Mouse (Mus musculus) CD4-positive, CD25-positive, alpha-beta regulatory T cell, adult 4 months (primary cell): ENCODE measurements around the gene Rassf1. TPM values are rescaled to one million over a fixed set of nuclear protein-coding genes. Genes with fewer than 3 reads are reported as not detected.

Experiments
- ATAC-seq: one replicate; pipeline ENCODE4 v1.8.0; 2017
- polyA plus RNA-seq, 2 experiments: library from polyadenylated mRNA; unstranded; fragments of 100-300 nt; shearing (Covaris generic); gene quantifications; one replicate each; pipeline ENCODE4 v1.2.1; 2017

Rassf1 gene
- polyA plus RNA-seq, 2 experiments from 2014 or later = 77.8 to 89.5 TPM

DNA sequence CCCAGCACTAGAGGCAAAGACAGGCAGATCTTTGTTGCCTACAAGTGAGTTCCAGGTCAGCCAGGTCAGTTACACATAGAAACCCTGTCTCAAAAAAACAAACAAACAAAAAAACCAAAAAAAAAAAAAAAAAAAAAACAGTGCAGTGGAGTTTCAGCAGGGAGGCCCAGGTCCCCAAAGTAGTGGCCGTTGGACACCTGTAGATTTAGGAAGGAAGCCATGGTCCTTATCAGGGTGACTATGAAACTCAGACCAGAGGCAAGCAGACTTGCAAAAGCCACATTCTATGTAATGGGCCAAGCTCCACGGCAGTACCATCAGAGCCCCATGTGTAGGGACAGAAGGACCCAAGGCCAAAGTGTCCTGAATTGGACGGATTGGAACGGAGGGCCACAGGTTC, 30.2 kb downstream of the Rassf1 start:
- no peak for ATAC-seq

DNA sequence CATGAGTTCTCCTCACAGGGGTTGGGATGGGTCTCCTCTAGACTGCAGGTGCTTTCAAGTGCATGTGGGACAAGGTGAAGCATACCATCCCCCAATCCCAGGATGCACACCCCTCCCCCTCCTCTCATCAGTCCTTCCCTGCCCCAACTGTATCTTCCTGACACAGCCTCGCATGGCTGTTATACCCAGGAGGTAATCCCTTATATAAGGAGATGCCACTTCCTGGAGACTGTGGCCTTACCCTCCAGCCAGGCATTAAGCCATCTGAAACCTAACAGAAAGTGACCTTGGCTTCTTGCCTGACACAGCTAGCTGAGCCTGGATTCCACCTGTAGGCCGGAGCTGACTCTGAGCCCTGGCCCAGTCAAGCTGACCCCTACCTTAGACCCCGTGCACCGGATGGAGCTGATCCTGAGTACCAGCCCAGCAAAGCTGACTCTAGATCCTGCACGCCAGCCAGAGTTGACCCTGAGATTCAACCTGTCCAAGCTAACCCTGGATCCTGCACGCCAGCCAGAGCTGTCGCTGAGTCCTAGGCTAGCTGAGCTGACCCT, 31.2 kb downstream of the Rassf1 start:
- ATAC-seq = no peak

DNA sequence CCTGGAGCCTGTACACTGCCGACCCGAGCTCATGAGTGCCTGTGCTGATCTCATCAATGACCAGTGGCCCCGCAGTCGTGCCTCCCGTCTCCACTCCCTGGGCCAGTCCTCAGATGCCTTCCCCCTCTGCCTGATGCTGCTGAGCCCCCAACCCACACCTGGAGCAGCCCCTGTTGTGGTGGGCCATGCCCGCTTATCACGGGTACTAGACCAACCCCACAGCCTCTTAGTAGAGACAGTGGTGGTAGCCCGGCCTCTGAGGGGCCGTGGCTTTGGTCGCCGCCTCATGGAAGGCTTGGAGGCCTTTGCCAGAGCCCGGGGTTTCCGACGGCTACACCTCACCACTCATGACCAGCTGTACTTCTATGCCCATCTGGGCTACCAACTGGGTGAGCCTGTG, 31.8 kb downstream of the Rassf1 start:
- ATAC-seq = no peak

DNA sequence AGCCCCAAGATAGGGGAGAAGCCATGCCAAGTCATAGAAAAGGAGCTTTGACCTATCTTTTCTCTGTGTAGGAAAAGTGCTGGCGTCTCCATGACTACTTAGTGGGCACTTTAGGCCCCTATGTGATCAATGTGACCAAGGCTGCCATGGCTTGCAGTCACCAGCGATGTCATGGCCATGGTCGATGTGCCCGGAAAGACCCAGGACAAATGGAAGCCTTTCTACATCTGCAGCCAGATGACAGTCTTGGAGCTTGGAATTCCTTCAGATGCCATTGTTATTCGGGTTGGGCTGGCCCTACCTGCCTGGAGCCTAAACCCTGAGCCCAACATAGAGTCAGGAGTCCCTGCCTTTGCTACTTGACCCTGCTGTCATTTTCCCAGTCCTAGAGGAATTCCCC, 35.1 kb downstream of the Rassf1 start:
- ATAC-seq = no peak

DNA sequence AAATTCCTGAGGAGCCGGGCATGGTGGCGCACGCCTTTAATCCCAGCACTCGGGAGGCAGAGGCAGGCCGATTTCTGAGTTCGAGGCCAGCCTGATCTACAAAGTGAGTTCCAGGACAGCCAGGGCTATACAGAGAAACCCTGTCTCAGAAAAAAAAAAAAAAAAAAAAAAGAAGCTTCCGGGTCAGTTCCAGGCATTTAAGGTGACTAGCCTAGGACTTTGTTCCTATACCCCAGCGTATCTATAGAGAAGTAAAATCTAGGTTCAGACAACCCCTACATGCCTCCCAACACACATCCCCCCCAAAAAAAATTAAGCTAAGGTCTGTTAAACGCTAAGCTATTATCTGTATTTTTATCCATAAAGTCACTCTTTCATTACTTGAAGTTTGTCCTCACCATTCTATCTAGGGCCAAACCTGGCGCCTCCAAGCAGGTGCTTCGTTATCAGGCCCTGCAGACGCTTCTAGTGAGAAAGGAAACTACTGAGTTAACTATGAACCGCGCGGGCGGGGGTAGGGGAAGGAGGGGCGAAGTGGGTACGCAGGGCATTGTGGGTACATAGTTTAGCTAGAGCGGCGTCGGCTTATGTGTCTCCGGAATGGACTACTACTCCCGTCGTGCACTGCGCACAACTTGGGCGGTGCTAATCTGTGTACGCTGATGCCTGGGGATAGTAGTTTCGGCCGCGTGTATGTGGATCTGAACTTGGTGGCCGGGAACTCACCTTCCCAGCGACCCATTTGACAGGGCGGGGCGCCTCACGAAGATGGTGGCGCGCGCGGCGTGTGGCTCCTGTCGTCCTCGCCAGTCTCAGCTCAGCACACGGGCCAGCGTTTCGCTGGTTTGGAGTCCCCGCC, 35.8 kb downstream of the Rassf1 start, which contains the start of gene Ifrd2:
Ifrd2 (plus strand) TSS at position 669 of the 859 bp plus-strand sequence.
- ATAC-seq = peak; percentile 99

DNA sequence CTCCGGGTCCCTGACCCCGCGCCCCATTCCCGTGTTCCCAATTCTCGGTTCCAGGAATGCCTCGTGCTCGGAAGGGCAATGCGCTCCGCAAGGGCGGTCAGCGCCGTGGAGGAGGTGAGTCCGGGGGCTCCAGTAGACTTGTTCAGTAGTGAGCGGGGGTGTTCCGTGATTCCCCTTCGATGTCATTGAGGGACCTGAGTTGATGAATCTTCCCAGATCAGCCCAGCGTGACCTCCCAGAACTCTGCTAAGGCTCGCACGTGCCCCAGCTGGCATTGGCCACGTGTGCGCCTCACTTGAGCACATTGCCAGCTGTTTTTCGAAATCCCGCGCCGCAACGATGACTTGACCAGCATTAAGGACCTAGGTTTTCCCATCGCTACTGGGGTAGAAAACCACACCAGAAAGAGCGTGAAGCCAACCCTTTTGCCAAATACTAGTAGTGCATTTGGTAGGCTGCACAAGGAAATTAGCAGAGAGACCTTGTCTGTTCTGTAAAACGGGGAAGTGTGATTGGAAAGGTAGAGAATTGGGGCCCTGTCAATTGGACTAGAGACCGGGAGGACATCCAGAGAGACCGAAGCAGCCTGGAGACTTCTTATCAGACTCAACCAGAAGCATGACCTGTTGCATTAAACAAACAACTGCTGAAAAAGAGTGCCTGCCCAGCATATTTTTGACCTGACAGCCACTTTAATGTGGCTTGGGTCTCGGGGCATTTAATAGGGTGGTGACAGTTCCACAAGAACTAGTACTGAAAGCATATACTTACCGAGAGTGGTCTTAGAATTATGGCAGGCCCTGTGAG, 36.7 kb downstream of the Rassf1 start:
- ATAC-seq = peak; percentile 5

DNA sequence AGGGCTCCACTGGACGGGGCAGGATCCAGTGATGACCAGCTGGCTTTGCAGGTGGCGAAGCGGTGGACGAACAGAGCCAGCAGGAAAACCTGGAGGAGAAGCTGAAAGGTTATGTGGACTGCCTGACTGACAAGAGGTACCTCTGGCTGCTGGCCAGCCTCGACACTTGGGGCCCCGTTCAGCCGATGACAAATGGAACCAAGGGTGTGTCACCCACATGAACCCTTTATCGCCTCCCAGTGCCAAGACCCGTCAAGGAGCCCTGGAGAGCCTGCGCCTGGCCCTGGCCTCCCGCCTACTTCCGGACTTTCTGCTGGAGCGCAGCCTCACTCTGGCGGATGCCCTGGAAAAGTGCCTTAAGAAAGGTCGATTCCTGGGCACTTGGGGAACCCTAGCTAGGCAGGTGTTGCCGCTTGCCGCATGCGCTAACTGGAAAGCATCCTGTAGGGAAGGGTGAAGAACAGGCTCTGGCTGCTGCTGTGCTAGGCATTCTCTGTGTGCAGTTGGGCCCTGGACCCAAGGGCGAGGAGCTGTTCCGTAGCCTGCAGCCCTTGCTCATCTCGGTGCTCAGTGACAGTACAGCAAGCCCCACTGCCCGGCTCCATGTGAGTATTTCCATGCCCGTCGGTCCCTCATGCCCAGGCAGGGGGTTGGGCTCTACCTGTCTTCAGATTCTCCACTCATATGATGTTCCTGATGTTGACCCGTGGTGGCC, 38.9 kb downstream of the Rassf1 start:
- ATAC-seq = no peak

DNA sequence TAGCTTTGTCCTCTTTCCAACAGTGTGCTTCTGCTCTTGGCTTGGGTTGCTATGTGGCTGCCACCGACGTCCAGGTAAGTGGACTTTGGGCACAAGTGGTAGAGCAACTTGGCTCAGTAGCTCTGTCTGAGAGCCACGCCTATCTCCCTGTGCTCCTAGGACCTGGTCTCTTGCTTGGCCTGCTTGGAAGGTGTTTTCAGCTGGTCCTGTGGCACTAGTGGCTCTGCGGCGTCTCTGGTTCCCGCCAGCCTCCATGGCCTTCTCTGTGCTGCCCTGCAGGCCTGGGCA, 39.4 kb downstream of the Rassf1 start:
- no peak for ATAC-seq

DNA sequence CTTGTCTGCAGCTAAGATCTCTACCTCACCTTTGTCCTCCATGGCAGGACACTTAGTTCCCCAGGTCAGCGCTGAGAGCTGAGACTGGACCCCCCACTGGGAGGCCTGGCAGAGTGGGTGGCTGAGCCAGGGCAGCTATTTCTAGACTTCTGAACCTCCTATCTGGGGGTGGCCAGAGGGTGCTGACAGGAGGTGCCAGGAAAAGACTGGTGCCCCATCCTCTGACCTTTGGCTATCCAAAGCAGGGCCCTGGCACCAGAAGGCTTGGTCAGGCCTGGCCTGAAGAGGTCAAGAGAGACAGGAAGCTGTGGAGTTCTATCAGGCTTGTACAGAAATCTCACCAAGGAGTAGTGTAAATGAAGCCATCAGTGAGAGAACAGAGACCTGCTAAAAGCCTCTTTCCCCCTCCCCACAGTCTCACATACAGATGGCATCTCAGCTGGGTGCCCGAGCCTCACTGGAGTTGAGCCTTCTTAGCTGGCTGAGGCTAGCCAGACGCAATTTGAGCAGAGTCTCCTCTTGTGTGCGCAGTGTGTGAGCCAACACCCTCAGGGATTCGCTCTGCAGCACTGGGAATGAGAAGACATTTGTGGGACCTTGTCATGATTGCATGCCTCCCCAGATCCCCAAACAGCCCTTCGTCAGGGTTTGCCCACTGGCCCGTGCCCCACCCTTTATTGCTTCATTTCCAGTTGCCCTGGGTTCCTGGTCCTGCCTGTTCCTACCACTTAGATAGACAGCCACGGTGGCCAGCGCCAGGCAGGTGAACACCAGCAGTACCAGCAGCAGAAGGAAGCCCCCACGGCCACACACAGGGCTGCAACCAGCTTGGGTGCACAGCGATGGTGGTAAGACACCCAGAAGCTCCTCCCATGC, 42.0 kb downstream of the Rassf1 start:
- ATAC-seq = no peak

DNA sequence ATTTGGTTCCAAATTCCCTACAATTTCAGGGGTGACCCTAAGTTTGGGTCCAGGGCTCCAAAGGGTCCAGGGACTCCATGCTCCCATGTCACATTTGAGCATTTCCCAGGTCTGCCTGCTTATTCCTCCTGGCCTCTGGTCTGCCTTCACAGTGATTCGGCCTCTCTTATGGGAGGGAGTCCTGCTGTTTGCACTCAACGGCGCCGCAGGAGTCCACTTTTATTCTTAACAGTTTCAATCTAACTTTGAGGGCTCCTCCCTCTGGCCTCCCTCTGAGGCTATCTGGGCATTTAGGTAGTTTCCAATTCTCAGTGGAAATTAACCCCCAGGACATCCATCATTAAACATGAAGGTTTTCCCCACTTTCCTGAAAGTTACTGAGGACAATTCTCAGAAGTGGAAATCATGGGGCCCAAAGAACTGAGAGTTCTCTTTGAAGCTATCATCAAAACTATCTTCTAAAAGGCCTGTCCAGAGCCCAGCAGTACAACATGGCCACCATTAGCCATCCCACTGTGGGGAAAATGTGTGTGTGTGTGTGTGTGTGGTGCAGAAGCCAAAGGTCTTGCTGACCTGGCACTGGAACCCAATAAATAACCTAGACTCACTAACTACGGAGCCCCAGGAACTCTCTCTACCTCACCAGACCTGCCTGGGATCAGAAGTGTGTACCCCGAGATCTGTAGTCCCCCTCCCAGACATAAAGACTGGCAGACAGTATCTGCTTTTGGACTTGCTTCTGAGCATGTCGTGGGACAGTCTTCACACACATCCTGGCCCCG, 43.1 kb downstream of the Rassf1 start:
- ATAC-seq = no peak

DNA sequence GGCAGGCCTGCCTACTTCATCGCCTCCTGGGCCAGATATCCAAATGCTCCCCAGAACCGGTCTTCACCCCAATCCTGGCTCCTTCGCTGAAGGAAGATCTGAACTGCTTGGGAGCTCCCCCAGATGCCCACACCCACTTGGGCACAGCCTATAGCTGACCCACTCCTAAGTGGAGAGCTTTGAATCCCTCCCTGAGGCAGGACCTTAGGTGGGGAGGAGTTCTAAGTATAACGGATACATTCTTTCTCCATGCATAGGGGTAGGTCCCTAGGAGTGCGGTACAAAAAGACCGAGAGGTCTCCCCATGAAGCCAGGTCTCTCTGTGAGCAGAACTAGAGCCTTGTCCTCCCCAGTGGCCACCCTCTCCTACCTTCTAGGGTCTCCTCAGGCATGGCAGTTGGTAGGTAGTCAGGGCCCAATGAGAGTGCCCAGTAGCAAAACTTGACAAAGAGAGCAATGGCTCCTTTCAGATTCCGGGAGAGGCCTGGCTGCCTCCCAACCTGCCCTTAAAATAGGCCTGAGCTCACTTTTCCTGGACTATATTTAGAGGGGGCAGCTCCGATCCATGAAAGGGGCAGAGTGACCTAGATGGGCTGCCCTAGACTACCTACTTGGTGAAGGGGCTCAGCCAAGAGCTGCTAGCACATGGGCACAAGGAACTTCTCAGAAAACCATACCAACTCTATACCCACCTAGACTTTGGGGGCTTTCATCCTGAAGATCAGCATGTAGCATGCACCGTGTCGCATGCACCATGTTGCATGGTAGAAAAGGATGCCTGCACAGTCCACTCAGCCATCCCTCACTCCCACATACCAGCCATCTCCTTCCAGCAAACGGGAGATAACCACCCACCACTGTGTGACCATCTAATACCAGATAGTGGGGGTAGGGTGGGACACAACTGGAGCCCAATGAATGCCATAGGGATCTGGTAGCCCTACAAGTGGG, 45.5 kb downstream of the Rassf1 start:
- ATAC-seq = no peak

DNA sequence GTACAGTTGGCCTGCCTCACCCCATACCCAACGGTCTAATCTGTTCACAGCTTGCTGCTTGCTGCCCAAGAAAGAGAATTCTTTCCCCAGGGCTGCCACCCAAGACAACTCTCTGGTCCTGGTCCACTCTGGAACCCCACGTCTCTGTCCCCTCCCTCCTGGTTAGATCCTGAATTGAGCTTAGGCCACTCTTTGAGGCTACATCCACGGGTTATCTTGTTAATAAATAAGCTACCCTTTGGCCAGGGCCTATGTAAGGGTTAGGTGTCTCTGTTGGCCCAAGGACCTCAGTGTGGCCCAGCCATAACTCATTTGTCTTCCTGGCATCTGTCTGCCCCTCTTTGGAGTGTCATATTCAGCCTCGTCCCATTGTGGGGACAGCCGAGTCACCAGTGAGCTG, 47.0 kb downstream of the Rassf1 start:
- ATAC-seq = no peak

DNA sequence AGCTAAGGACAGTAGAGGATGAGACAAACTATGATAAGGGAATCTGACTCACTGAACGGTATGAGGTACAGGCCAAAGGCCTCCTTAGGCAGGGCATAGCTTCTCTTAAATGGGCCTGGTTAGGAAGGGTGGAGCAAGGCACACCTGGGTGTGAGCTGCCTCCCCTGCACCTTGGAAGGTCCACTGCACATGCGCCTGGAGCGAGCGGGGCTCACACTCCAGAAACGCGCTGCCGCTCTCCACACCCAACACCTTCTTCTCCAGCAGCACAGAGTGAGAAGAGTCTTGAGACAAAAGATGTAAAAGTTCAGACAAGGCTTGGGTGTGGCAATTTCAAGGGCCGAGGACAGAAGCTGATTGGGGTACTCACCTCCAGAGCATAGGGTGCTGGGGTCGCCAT, 48.1 kb downstream of the Rassf1 start:
- no peak for ATAC-seq

DNA sequence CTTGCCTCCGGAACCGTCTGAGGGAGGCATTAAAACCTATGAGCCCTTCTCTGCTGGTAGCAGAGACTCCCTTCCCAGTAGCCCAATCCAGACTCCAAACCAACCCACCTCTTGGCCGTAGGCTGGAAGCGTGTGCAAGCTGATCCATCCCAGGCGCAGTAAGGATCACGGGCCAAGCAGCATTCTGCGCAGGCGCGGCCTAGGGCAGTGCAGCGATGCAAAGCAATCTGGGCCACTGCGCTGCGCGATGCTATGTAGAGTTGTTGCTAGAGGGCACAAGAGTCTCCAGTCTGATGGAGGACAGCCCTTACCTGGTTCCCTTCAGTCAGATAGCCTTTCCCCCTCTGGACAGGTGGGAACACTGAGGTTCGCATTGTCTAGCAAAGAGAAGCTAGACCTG, 48.5 kb downstream of the Rassf1 start:
- ATAC-seq = no peak

DNA sequence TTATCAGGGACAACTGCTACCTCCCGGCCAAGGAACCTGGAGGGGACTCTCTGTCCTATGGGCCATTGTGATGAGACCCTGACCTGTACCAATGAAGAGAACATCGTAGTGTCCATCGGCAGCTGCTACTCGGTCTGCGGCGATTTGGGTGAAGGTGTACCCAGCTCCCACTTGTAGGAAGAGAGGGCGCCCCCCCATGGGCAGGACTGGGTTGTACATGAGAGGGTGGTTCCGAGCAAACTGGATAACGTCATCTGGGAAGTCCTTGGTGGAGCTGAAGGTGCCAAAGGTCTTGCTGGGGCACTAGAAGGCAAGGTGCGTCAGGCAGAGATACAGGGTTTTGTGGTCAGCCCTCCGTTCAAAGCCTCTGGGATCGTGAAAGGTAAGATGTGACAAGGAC, 49.4 kb downstream of the Rassf1 start:
- no peak for ATAC-seq

DNA sequence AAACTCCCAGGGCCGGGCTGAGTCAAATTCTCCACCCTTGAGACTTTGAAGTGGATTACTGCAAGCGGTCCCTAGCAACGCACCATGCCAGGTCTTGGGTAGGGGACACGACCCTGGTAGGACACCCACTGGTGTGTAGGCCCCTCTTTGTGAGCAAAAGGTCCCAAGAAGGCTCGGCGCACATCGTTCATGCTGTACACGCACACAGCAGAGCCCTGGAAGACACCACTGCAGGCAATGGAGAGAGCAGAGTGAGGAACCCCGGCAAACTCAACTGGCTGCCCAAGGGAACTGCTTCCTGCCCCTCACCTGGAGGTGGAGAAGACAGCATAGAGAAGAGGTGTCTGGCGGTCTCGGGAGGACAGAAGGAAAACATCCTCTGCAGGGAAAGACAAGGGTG, 49.9 kb downstream of the Rassf1 start:
- no peak for ATAC-seq

DNA sequence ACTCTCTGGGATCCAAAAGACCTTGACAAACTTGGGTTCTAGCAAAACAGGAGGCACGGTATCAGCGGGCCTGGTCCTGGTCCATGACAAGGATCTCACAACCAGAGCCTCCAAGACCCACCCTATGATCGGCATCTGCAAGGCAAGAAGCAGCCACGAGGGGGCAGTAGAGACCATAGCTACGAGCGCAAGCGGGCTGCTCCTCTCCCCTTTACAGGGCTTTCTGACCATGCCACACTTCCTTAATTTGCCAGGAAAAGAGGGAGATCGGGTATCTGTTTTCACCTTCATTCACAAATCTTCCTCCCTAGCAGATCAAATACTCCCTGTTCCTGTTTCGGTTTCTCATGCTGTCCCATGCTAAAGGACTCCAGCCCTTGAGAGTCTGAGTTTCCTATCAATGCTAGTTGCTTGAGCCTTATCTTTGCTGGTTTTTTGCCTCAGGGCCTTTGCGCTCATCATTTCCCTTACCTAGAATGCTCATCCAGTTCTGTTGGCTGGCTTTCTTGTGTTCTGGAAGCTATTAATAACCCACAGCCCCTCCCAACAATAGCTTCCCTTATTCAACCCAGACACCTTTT, 50.8 kb downstream of the Rassf1 start:
- ATAC-seq = peak; percentile 79

DNA sequence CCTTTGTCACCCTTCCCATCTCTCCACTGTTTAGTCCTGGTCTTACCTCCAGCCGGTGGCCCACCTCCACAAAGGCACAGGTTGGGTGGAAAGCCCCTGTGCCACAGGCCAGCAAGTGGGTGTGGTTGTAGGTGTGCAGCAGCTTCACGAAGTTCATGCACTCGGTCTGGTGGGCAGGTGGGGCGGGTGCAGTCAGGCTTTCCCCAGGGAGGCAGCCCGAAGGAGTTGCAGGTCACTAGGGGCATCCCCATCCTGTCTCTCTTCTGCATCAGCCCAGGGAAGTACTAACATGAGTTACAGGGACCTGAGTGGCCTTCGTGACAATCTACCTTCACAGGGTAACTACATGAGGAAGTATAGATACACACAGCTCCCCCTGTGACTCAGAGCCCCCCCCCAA, 51.9 kb downstream of the Rassf1 start:
- no peak for ATAC-seq

DNA sequence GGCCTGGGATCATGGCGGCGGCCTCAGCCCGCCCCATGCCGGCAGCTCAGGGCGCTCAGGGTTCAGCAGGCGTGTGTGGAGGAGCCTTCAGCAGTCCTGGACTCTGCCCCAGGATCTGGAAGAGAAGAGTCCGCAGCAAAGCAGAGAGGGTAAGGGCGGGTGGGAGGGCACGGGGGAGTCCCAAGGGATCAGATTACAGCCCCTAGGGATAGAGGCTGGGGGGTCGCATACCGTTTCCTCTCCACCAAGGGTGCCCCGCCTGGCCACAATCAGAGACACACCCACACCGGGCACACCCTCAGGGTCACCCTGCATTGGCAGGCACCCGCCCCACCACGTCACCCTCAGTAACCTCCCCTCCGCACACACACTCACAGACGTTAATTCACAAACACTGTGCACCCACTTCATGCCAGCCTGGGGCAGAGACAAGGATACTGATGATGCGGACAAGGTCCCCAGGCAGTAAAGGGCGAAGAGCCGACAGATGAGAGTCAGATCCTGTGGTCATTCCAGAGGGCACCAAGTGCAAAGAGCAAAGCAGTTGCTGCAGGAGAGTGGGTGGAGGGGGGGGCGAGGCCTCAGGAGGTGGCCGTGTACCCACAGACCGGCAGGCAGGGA, 53.8 kb downstream of the Rassf1 start:
- no peak for ATAC-seq
